Mouse (Mus musculus): ENCODE measurements around the gene Ly6g5b.

The Ly6g5b gene

GRCm38 (mm10) chr17:35115046-35116019, at the start of gene Ly6g5b:
Gene Ly6g5b, minus strand, starts transcription at chr17:35115428.
- ATAC-seq (ENCODE audit: insufficient number of reproducible peaks, low FRiP score, low TSS enrichment) = no peak

- no peak for ATAC-seq (ENCODE audit: insufficient number of reproducible peaks, low FRiP score, low TSS enrichment)
Measured at GRCm38 (mm10) chr17:35164218-35164567, 49.0 kb upstream of the Ly6g5b start.

GRCm38 (mm10) chr17:35163326-35164081, 48.3 kb upstream of the Ly6g5b start:
- ATAC-seq (ENCODE audit: insufficient number of reproducible peaks, low FRiP score, low TSS enrichment) = no peak

DNA sequence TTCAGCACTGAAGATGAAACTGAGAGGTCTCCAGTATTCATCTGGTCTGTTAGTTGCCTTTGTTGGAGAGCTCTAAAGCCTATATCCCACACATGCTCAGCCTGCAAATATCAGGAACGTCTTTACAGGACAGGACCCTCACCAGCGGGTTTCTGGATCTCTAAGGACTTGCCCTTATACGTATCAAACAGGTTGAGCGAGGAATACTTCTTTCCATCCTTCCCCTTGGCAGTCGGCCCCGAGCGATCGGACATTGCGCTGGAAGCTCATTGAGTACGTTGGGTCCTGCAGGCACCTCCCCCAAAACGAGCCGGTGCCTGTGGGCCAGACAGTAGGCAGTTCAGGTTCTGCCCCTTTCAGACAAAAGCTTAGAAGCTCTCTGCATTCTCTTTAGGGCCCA, 47.5 kb upstream of the Ly6g5b start:
- ATAC-seq (ENCODE audit: insufficient number of reproducible peaks, low FRiP score, low TSS enrichment) = no peak

DNA sequence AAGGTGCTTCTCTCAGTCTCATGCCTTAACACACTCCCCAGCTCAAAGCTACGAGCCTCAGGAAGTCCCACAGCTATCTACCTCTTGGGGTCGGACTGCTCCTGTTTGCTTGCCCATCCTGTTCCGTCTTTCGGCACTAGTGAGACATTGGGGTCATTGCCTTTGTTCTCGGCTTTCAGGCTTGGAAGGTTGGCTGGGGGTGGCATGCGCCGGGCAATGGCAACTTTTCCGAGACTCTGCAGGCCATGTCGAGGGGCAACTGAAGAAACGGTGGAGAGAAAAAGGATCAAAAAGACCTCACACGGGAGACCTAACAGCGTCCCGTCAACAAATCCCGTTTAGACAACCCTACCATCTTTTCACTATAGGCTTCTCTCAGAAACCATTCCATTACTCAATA, 46.9 kb upstream of the Ly6g5b start:
- no peak for ATAC-seq (ENCODE audit: insufficient number of reproducible peaks, low FRiP score, low TSS enrichment)

GRCm38 (mm10) chr17:35161421-35161820, 46.2 kb upstream of the Ly6g5b start:
- ATAC-seq (ENCODE audit: insufficient number of reproducible peaks, low FRiP score, low TSS enrichment) = no peak

GRCm38 (mm10) chr17:35159638-35160037, 44.4 kb upstream of the Ly6g5b start:
- no peak for ATAC-seq (ENCODE audit: insufficient number of reproducible peaks, low FRiP score, low TSS enrichment)

- ATAC-seq (ENCODE audit: insufficient number of reproducible peaks, low FRiP score, low TSS enrichment) = no peak
Measured at GRCm38 (mm10) chr17:35158850-35159593, 43.8 kb upstream of the Ly6g5b start.

DNA sequence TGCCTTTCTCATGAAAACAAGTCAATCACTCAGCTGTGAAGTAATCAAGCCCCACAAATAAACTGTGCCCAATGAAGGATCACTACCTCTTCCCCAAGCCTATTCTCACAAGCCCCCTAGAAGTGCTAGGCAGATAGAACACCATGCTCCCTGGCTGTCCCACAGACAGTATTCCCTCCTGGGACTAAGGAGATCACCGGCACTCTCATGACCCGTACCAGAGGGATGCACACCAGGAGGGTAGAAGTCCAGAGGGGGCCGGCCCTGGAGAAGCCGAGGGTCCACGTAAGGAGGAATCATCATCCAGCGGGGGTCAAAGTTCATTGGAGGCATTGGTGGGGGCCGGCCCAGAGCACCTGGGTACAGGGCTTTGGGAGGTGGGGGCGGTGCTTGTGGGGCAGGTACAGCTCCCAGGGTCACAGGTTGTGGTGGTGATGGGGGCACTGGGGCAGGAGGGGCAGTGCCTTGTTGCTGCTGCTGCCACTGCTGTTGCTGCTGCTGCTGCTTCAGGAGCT, 42.5 kb upstream of the Ly6g5b start:
- ATAC-seq (ENCODE audit: insufficient number of reproducible peaks, low FRiP score, low TSS enrichment) = no peak

DNA sequence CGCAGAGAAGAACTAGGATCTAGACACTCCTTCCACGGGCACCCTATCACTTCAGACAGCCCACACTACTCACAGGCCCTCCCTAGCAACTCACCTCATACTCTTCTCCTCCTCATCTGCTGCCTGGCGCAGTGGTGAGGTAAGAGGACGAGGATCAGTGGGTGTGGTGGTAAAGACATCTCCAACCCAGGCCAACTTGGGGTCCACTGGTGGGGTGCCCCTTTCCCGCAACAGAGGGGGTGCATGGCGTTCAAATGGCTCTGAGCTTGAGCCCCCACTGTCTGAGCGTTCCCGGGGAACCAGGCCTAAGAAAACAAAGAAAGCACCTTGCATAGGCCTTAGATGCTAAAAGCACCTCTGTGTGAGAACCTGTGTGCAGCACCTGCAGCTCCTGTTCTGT, 42.0 kb upstream of the Ly6g5b start:
- ATAC-seq (ENCODE audit: insufficient number of reproducible peaks, low FRiP score, low TSS enrichment) = no peak

- no peak for ATAC-seq (ENCODE audit: insufficient number of reproducible peaks, low FRiP score, low TSS enrichment)
Measured at GRCm38 (mm10) chr17:35156461-35157200, 41.4 kb upstream of the Ly6g5b start.

- ATAC-seq (ENCODE audit: insufficient number of reproducible peaks, low FRiP score, low TSS enrichment) = no peak
Measured at GRCm38 (mm10) chr17:35155451-35155850, 40.2 kb upstream of the Ly6g5b start.

GRCm38 (mm10) chr17:35154616-35155015, 39.4 kb upstream of the Ly6g5b start:
- ATAC-seq (ENCODE audit: insufficient number of reproducible peaks, low FRiP score, low TSS enrichment) = no peak

DNA sequence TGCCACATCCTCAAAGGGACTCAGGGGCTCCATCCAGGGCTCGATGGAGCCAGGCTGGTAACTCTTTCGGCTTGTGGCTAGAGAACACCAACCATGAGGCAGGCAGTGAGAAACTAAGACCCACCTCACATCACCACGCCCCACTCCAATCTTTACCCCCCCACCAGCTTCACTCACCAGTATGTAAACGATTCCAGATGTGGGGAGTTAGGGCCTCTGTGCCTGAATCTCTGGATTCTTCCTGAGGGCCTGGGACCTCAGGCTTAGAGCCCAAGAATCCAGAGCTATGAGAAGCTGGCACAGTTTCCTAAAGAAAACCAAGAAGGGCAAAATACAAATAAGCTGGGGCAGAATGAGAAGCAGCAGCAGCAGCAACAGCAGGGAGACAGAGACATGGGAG, 38.7 kb upstream of the Ly6g5b start:
- no peak for ATAC-seq (ENCODE audit: insufficient number of reproducible peaks, low FRiP score, low TSS enrichment)

DNA sequence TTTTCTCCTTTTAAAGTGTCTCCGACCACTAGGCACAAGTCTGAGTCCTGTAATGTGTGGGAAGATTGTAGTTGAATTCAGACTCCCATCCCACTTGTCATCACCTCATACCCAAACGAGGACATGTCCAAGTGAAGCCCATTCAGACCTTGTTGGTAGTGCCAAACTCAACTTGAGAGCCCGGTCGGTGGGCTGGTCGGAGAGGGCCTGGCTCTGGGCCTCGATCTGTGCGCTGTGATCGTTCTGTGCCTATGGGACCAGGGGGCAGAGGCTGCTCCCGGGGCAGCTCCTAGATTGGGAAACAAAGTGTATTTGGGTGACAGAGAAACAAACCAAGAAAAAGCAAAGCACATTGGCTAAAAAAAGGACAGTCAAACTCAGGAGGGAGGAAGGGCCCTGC, 37.8 kb upstream of the Ly6g5b start:
- no peak for ATAC-seq (ENCODE audit: insufficient number of reproducible peaks, low FRiP score, low TSS enrichment)

DNA sequence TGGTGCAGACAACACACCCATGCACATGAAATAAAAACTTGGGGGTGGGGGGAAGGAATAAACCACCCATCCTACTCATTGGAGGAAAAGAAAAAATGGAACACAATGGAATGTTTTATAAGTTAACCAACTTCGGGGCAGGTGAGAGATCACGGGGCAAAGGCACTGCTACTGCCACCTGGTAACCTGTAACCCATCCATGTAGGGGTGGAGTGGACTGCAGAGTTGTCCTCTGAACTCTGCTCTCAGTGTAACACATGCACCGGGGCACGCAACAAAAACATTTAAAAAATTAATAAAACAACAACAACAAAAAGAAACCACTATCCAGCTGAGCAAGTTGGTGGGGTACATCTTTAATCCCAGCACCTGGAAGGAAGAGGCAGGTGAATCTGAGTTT, 36.9 kb upstream of the Ly6g5b start:
- no peak for ATAC-seq (ENCODE audit: insufficient number of reproducible peaks, low FRiP score, low TSS enrichment)

DNA sequence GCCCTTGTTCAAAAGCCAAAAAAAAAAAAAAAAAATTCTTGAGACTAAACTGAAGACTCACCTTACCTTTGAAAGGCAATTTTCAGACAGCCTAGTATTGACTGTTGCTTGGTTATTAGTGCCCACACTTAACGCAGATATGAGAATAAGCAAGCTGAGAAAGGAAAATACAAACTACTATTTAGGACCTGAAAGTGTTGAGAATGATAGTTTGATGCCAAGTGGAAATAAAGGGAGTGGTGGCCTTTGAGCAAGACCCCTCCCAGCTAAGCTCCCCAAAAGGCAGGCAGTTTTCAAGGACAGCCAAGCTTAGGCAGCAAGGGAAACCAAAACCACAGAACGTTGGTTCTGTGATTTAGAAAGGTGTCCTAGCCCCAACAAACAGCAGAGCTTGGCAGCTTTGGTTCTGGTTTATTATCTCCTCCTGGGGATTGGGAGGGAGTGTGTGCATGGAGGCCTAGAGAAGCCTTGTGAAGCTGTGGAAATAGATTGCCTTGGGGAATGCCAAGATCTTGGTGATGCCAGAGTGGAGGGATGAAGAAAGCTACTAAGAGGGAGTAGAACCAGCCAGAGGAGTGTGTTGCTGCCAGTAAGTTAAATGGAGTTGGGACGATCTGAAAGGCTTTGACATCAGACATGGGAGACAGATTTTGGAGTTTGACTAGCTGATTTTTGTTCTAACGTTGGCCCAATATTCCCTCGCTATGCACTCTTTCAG, 32.9 kb upstream of the Ly6g5b start:
- ATAC-seq (ENCODE audit: insufficient number of reproducible peaks, low FRiP score, low TSS enrichment) = no peak

GRCm38 (mm10) chr17:35147348-35147747, 32.1 kb upstream of the Ly6g5b start:
- no peak for ATAC-seq (ENCODE audit: insufficient number of reproducible peaks, low FRiP score, low TSS enrichment)

- no peak for ATAC-seq (ENCODE audit: insufficient number of reproducible peaks, low FRiP score, low TSS enrichment)
Measured at GRCm38 (mm10) chr17:35146139-35146538, 30.9 kb upstream of the Ly6g5b start.
